Mouse (Mus musculus): ENCODE data around the gene Tenm4. TPM values are rescaled to one million over a fixed set of nuclear protein-coding genes. Genes with fewer than 3 reads are reported as not detected.
A peak's percentile ranks its signal among the peaks of the same experiment; 100 is the strongest.

The Tenm4 gene
- total RNA-seq, 2 experiments from 2014 or later, result 111 to 131 TPM

GRCm38 (mm10) chr7:96633008-96633407 lies 462.0 kb downstream of the Tenm4 start:
- no peak overlapping the region for H3K4me3 ChIP-seq
- no peak for DNase-seq (ENCODE audit: low spot score in 2 of 2)
- no peak overlapping the region for H3K27ac ChIP-seq
- no peak for TF ChIP-seq CTCF (conservative IDR thresholded peaks at IDR 0.05)

- TF ChIP-seq CTCF (conservative IDR thresholded peaks at IDR 0.05), result no peak
- DNase-seq (ENCODE audit: low spot score in 2 of 2), result no peak
- Histone ChIP-seq H3K27ac (no peak overlapping the region), H3K4me3 (no peak overlapping the region)
These were observed 464.9 kb downstream of the Tenm4 start for GRCm38 (mm10) chr7:96635830-96636440.

GRCm38 (mm10) chr7:96643461-96644204 lies 472.6 kb downstream of the Tenm4 start:
- DNase-seq (ENCODE audit: low spot score in 2 of 2), result no peak
- no peak for TF ChIP-seq CTCF (conservative IDR thresholded peaks at IDR 0.05)
- no peak overlapping the region for H3K27ac ChIP-seq

GRCm38 (mm10) chr7:96644205-96644531 lies 473.1 kb downstream of the Tenm4 start:
- H3K27ac ChIP-seq, result no peak overlapping the region
- peak overlapping the region; percentile 35 for H3K4me3 ChIP-seq
- TF ChIP-seq CTCF (conservative IDR thresholded peaks at IDR 0.05), result no peak
- DNase-seq (ENCODE audit: low spot score in 2 of 2), result no peak

More at GRCm38 (mm10) chr7:96643461-96644204, 472.6 kb downstream of the Tenm4 start:
- peak overlapping the region; percentile 35 for H3K4me3 ChIP-seq

- no peak overlapping the region for H3K4me3 ChIP-seq
- no peak for DNase-seq (ENCODE audit: low spot score in 2 of 2)
- TF ChIP-seq CTCF (conservative IDR thresholded peaks at IDR 0.05), result no peak
- H3K27ac ChIP-seq, result no peak overlapping the region
These were observed 476.6 kb downstream of the Tenm4 start for GRCm38 (mm10) chr7:96647657-96648056.

- no peak overlapping the region for H3K4me3 ChIP-seq
- no peak for DNase-seq (ENCODE audit: low spot score in 2 of 2)
- no peak for TF ChIP-seq CTCF (conservative IDR thresholded peaks at IDR 0.05)
- no peak overlapping the region for H3K27ac ChIP-seq
These were observed 477.6 kb downstream of the Tenm4 start for GRCm38 (mm10) chr7:96648606-96649005.

- Histone ChIP-seq H3K27ac (no peak overlapping the region), H3K4me3 (no peak overlapping the region)
- TF ChIP-seq CTCF (conservative IDR thresholded peaks at IDR 0.05), result no peak
- DNase-seq (ENCODE audit: low spot score in 2 of 2), result no peak
These were observed 478.1 kb downstream of the Tenm4 start for GRCm38 (mm10) chr7:96649171-96649570.

- no peak for TF ChIP-seq CTCF (conservative IDR thresholded peaks at IDR 0.05)
- Histone ChIP-seq H3K4me3 (no peak overlapping the region), H3K27ac (no peak overlapping the region)
- DNase-seq (ENCODE audit: low spot score in 2 of 2), result no peak
These were observed 479.4 kb downstream of the Tenm4 start for GRCm38 (mm10) chr7:96650435-96650834.

GRCm38 (mm10) chr7:96651055-96651454 lies 480.0 kb downstream of the Tenm4 start:
- TF ChIP-seq CTCF (conservative IDR thresholded peaks at IDR 0.05), result no peak
- no peak overlapping the region for H3K4me3 ChIP-seq
- DNase-seq (ENCODE audit: low spot score in 2 of 2), result no peak
- H3K27ac ChIP-seq, result no peak overlapping the region

- Histone ChIP-seq H3K4me3 (no peak overlapping the region), H3K27ac (no peak overlapping the region)
- no peak for DNase-seq (ENCODE audit: low spot score in 2 of 2)
- TF ChIP-seq CTCF (conservative IDR thresholded peaks at IDR 0.05), result no peak
These were observed 480.7 kb downstream of the Tenm4 start for GRCm38 (mm10) chr7:96651626-96652341.

GRCm38 (mm10) chr7:96652844-96653243 lies 481.8 kb downstream of the Tenm4 start:
- no peak overlapping the region for H3K27ac ChIP-seq
- no peak for TF ChIP-seq CTCF (conservative IDR thresholded peaks at IDR 0.05)
- DNase-seq (ENCODE audit: low spot score in 2 of 2), result no peak
- no peak overlapping the region for H3K4me3 ChIP-seq

- peak; percentile 61 for TF ChIP-seq CTCF (conservative IDR thresholded peaks at IDR 0.05)
- no peak for DNase-seq (ENCODE audit: low spot score in 2 of 2)
- H3K27ac ChIP-seq, result no peak overlapping the region
- H3K4me3 ChIP-seq, result no peak overlapping the region
These were observed 483.2 kb downstream of the Tenm4 start for GRCm38 (mm10) chr7:96654206-96654605.

- H3K4me3 ChIP-seq, result no peak overlapping the region
These were observed 484.2 kb downstream of the Tenm4 start for GRCm38 (mm10) chr7:96655096-96655716.

More at GRCm38 (mm10) chr7:96655096-96655716, 484.2 kb downstream of the Tenm4 start:
- DNase-seq (ENCODE audit: low spot score in 2 of 2), result no peak
- no peak for TF ChIP-seq CTCF (conservative IDR thresholded peaks at IDR 0.05)
- H3K27ac ChIP-seq, result no peak overlapping the region
